ENCODE assay signal across 22 mouse cellular contexts in genomic region chr9:47906521-47906920, GRCm38 (mm10).
A peak's percentile ranks its signal among the peaks of the same experiment; 100 is the strongest.
DNase-seq lines count a peak whose midpoint lies in the region; ATAC-seq and TF ChIP-seq lines count a peak whose summit lies in the region.
"Had no signal": no experiment of that assay in that cellular context is flagged by ENCODE, and none has a peak within 500 bp of the region (broad histone marks: within the 10 kb centered on the region; RNA-seq: fewer than 3 reads in every experiment).

No protein-coding gene starts in this region.

- 39% methylated on average over 6 of the region's 6 CpGs for WGBS in intestine, postnatal 0 days
- WGBS in intestine, embryonic 16.5 days = 42% methylated on average over 6 of the region's 6 CpGs
- WGBS in lung, embryonic 14.5 days = 34% methylated on average over 6 of the region's 6 CpGs

- no peaks in the 10 kb centered on the region for H3K4me1 ChIP-seq in intestine, postnatal 0 days (replicated peaks; ENCODE audit: control insufficient read depth, insufficient read depth, low read length)
- H3K4me1 ChIP-seq in intestine, embryonic 16.5 days (ENCODE audit: control insufficient read depth, insufficient read depth, low read length) = no peaks in the 10 kb centered on the region
- H3K4me1 ChIP-seq in lung, embryonic 14.5 days (ENCODE audit: insufficient read depth) = no peaks in the 10 kb centered on the region
- H3K4me1 ChIP-seq: embryonic facial prominence, embryonic 15.5 days; heart, embryonic 15.5 days had no signal

- no peaks in the 10 kb centered on the region for H3K27me3 ChIP-seq in intestine, postnatal 0 days (replicated peaks; ENCODE audit: control insufficient read depth, insufficient read depth, low read length)
- no peaks in the 10 kb centered on the region for H3K27me3 ChIP-seq in intestine, embryonic 16.5 days (replicated peaks; ENCODE audit: control insufficient read depth, insufficient read depth, low read length)
- H3K27me3 ChIP-seq in lung, embryonic 14.5 days (ENCODE audit: insufficient read depth, low read length) = no peaks in the 10 kb centered on the region
- H3K27me3 ChIP-seq: embryonic facial prominence, embryonic 15.5 days; heart, embryonic 15.5 days had no signal

- no peak overlapping the region for H3K27ac ChIP-seq in intestine, postnatal 0 days (ENCODE audit: low read depth, low read length)
- no peak overlapping the region for H3K27ac ChIP-seq in intestine, embryonic 16.5 days (ENCODE audit: low read length)
- H3K27ac ChIP-seq in lung, embryonic 14.5 days (ENCODE audit: low read depth) = no peak overlapping the region
- H3K27ac ChIP-seq: embryonic facial prominence, embryonic 15.5 days; forebrain, embryonic 10.5 days; forebrain, embryonic 15.5 days; heart, adult 2 months; heart, embryonic 15.5 days; hindbrain, embryonic 14.5 days had no signal

- no peak for ATAC-seq in intestine, postnatal 0 days
- no peak for ATAC-seq in intestine, embryonic 16.5 days
- no peak for ATAC-seq in lung, embryonic 14.5 days (ENCODE audit: insufficient read depth)
- ATAC-seq in granulocyte monocyte progenitor cell, adult 5-6 weeks (replicated peaks; ENCODE audit: poor library complexity, severe bottlenecking) = no peak
- ATAC-seq: forebrain, embryonic 15.5 days had no signal

- H3K4me3 ChIP-seq in intestine, postnatal 0 days (ENCODE audit: low read depth, low read length) = no peak overlapping the region
- H3K4me3 ChIP-seq in intestine, embryonic 16.5 days (ENCODE audit: low read length) = no peak overlapping the region
- H3K4me3 ChIP-seq in lung, embryonic 14.5 days (ENCODE audit: low read depth, low read length) = no peak overlapping the region
- H3K4me3 ChIP-seq: embryonic facial prominence, embryonic 15.5 days; erythroblast, embryonic 14.5 days; forebrain, embryonic 10.5 days; forebrain, embryonic 15.5 days; heart, adult 2 months; heart, embryonic 15.5 days had no signal

- no peaks in the 10 kb centered on the region for H3K36me3 ChIP-seq in intestine, postnatal 0 days (ENCODE audit: control insufficient read depth, insufficient read depth)
- H3K36me3 ChIP-seq in intestine, embryonic 16.5 days (ENCODE audit: control insufficient read depth, insufficient read depth, low read length) = no peaks in the 10 kb centered on the region
- H3K36me3 ChIP-seq in lung, embryonic 14.5 days (ENCODE audit: insufficient read depth) = no peaks in the 10 kb centered on the region
- H3K36me3 ChIP-seq: embryonic facial prominence, embryonic 15.5 days; forebrain, embryonic 10.5 days; forebrain, embryonic 15.5 days; heart, embryonic 15.5 days had no signal

- no peak for TF ChIP-seq POLR2A in brain, embryonic 14.5 days (IDR thresholded peaks at IDR 0.05; ENCODE audit: borderline replicate concordance, extremely low read depth, insufficient read depth, insufficient read length, poor library complexity, severe bottlenecking)

- TF ChIP-seq CTCF in intestine, postnatal 0 days (IDR thresholded peaks at IDR 0.05; ENCODE audit: low read depth) = peak; percentile 39
- peak; percentile 28 for TF ChIP-seq CTCF in lung, embryonic 14.5 days (IDR thresholded peaks at IDR 0.05; ENCODE audit: low read depth)
- TF ChIP-seq CTCF in brain, embryonic 14.5 days (IDR thresholded peaks at IDR 0.05; ENCODE audit: borderline replicate concordance, extremely low read depth, insufficient read depth, insufficient read length) = peak; percentile 16; the same call in 1 of the 2 replicates

- no peak overlapping the region for H3K4me2 ChIP-seq in intestine, postnatal 0 days (replicated peaks; ENCODE audit: low read depth)
- H3K4me2 ChIP-seq in intestine, embryonic 16.5 days (ENCODE audit: low read depth, low read length) = no peak overlapping the region
- no peak overlapping the region for H3K4me2 ChIP-seq in lung, embryonic 14.5 days
- H3K4me2 ChIP-seq: embryonic facial prominence, embryonic 15.5 days; forebrain, embryonic 15.5 days; heart, embryonic 11.5 days; heart, embryonic 15.5 days; hindbrain, embryonic 14.5 days had no signal

- no peaks in the 10 kb centered on the region for H3K9me3 ChIP-seq in intestine, postnatal 0 days (ENCODE audit: control insufficient read depth)
- H3K9me3 ChIP-seq in intestine, embryonic 16.5 days (ENCODE audit: control insufficient read depth, low read length) = no peaks in the 10 kb centered on the region
- no peaks in the 10 kb centered on the region for H3K9me3 ChIP-seq in lung, embryonic 14.5 days (ENCODE audit: low read depth, low read length)
- H3K9me3 ChIP-seq: embryonic facial prominence, embryonic 15.5 days; forebrain, embryonic 10.5 days; forebrain, embryonic 15.5 days; heart, embryonic 15.5 days had no signal

- DNase-seq in lung, embryonic 14.5 days = peak; percentile 19
- DNase-seq in lung, postnatal 25 days (ENCODE audit: low spot score) = no peak
- DNase-seq in brain, adult 2 months (ENCODE audit: low read depth, low spot score) = peak; percentile 26
- DNase-seq in brain, embryonic 14.5 days (ENCODE audit: low read depth) = no peak
- DNase-seq: adrenal gland, adult 2 months; adrenal gland, postnatal 36 days; cerebellum, adult 11-12 months; cerebellum, adult 9-10 months; cerebellum, postnatal 25 days; gastrocnemius, postnatal 10 days; heart, adult 2 months; heart, postnatal 14 days had no signal

- H3K9ac ChIP-seq in intestine, postnatal 0 days (ENCODE audit: low read depth, low read length) = no peak overlapping the region
- H3K9ac ChIP-seq in intestine, embryonic 16.5 days (ENCODE audit: low read depth, low read length) = no peak overlapping the region
- H3K9ac ChIP-seq in lung, embryonic 14.5 days = no peak overlapping the region
- H3K9ac ChIP-seq: embryonic facial prominence, embryonic 15.5 days; forebrain, embryonic 15.5 days; heart, embryonic 15.5 days; hindbrain, embryonic 14.5 days had no signal

Comparison
In these comparisons a context has a peak if more than half of its experiments do, and no peak if none do; other contexts are left out.
1. DNase-seq: peak in lung, embryonic 14.5 days (single experiment) and brain, adult 2 months (single experiment); none in lung, postnatal 25 days (single experiment) and brain, embryonic 14.5 days (single experiment).
2. Peak in every context shown above with its lines, with median percentiles within 50 percentile points of each other: CTCF ChIP-seq.